Mouse (Mus musculus): ENCODE data around the gene Lrch1. TPM values are rescaled to one million over a fixed set of nuclear protein-coding genes. Genes with fewer than 3 reads are reported as not detected.

The Lrch1 gene
- polyA plus RNA-seq, 1 experiment from 2014 or later: 12.4 TPM

DNA sequence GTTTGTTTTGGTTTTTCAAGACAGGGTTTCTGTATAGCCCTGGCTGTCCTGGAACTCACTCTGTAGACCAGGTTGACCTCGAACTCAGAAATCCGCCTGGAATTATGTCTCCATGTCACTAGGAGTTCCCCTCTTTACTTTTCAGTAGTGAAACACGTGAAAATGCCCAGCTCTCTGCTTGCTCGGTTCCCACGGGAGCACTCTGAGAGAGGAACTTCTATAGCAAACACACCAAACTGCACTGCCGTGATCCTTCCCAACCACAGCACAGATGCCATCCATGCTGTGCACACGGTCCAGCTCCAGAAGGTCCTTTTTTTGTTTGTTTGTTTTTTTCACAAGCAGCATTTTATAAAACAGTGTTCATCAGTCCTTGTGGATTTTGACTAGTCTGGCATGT lies 28.5 kb downstream of the Lrch1 start:
- no peak overlapping the region for H3K4me3 ChIP-seq (replicated peaks; ENCODE audit: low read length)
- no peak for ATAC-seq (ENCODE audit: insufficient read depth, low FRiP score)
- H3K4me2 ChIP-seq (ENCODE audit: low read depth, low read length): no peak overlapping the region
- H3K27me3 ChIP-seq (ENCODE audit: control insufficient read depth, insufficient read depth, low read length): no peaks in the 10 kb centered on the region
- WGBS: 71% methylated on average over 7 of the region's 7 CpGs
- H3K9me3 ChIP-seq (replicated peaks; ENCODE audit: control insufficient read depth, low read length): no peaks in the 10 kb centered on the region
- no peaks in the 10 kb centered on the region for H3K36me3 ChIP-seq (ENCODE audit: control insufficient read depth, insufficient read depth, low read length)
- no peak overlapping the region for H3K27ac ChIP-seq (ENCODE audit: low read length)
- H3K9ac ChIP-seq (ENCODE audit: low read length): no peak overlapping the region
- H3K4me1 ChIP-seq (ENCODE audit: control insufficient read depth, insufficient read depth, low read length): peaks cover 35% of the 10 kb centered on the region

DNA sequence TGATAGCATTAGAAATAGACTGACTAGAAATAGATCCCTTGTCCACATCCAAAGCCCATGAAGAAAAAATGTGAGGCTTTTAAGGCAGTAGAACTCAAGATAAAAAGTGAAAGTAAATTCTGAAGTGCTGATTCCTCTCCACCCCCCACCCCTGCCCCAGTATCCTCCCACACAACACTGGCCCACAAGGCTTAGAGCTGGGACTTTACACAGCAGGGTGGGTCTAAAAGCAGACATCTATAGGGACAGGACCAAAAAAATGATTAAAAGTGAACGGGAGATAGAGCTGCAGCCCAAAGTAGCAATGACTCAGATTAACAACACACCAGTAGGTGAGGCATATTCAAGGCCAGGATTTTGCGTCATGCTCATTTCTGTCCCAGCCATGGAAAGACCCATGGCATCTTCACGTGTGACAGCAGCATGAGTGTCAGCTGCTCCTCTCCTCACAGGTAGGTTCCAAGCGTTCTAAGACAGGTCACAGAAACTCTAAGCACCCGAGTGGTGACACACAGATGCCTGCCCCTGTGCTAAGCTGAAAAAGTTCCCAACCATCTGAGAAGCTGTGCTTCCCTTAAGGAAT lies 29.1 kb downstream of the Lrch1 start:
- Histone ChIP-seq H3K36me3 (ENCODE audit: control insufficient read depth, insufficient read depth, low read length) (no peaks in the 10 kb centered on the region), H3K27ac (ENCODE audit: low read length) (no peak overlapping the region), H3K4me2 (ENCODE audit: low read depth, low read length) (no peak overlapping the region), H3K27me3 (ENCODE audit: control insufficient read depth, insufficient read depth, low read length) (no peaks in the 10 kb centered on the region), H3K9me3 (replicated peaks; ENCODE audit: control insufficient read depth, low read length) (no peaks in the 10 kb centered on the region), H3K4me3 (replicated peaks; ENCODE audit: low read length) (no peak overlapping the region), H3K4me1 (ENCODE audit: control insufficient read depth, insufficient read depth, low read length) (peaks cover 36% of the 10 kb centered on the region), H3K9ac (ENCODE audit: low read length) (no peak overlapping the region)
- ATAC-seq (ENCODE audit: insufficient read depth, low FRiP score): no peak
- 79% methylated on average over 5 of the region's 5 CpGs for WGBS

DNA sequence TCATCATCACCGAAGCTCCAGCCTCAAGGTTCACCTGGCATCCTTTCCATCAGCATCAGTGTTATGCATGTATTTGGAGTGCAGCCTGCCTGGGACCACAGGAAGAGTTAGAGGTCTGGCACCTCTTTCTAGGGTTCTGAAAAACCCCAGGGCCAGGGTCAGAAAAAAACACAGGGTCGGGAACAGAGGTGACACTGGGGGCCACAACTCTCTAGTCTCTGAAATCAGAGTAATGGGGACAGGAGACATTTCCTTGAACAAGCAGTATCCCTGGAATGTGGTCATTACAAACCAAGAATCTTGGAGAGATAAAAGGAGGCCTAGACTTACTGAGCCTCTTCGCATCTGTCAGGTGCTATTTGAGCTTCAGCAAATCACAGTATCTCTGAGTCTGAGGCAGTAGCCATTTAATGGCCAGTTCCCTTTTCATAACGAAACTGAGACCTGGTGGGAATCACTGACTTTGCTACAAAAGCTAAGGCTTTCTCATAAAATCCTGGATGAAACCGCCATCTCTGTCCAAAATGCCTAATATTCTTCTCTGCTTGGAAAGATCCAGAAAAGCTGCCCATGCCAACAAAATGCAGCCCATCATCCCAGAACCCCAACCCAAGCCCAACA lies 30.1 kb downstream of the Lrch1 start:
- H3K4me3 ChIP-seq (replicated peaks; ENCODE audit: low read length): no peak overlapping the region
- 79% methylated on average over 5 of the region's 5 CpGs for WGBS
- H3K27ac ChIP-seq (ENCODE audit: low read length): no peak overlapping the region
- H3K36me3 ChIP-seq (ENCODE audit: control insufficient read depth, insufficient read depth, low read length): no peaks in the 10 kb centered on the region
- no peaks in the 10 kb centered on the region for H3K9me3 ChIP-seq (replicated peaks; ENCODE audit: control insufficient read depth, low read length)
- no peak overlapping the region for H3K4me2 ChIP-seq (ENCODE audit: low read depth, low read length)
- H3K4me1 ChIP-seq (ENCODE audit: control insufficient read depth, insufficient read depth, low read length): peaks cover 40% of the 10 kb centered on the region
- no peak for ATAC-seq (ENCODE audit: insufficient read depth, low FRiP score)
- no peak overlapping the region for H3K9ac ChIP-seq (ENCODE audit: low read length)
- H3K27me3 ChIP-seq (ENCODE audit: control insufficient read depth, insufficient read depth, low read length): no peaks in the 10 kb centered on the region

DNA sequence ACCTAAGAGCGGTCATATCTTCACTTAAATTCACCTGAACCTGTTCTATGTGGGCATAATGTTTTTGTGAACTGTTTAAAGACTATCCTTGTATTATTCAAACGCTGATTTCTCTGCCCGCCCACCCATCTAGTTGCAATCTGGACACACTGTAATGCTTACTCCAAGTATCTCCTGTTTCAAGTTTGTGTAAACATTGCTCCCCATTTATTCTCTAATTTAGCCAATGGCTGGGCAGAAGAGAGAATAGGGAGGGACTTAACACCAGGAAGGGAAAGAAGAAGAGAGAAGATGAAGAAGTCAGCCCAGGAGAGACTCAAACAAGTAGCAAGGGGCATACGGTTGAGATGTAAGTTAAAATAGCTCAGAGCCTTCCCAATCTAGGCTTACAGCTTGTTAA lies 31.0 kb downstream of the Lrch1 start:
- Histone ChIP-seq H3K27ac (ENCODE audit: low read length) (peak overlapping the region; percentile 34; the same call in 1 of the 2 replicates), H3K27me3 (ENCODE audit: control insufficient read depth, insufficient read depth, low read length) (no peaks in the 10 kb centered on the region), H3K4me2 (ENCODE audit: low read depth, low read length) (no peak overlapping the region), H3K4me3 (replicated peaks; ENCODE audit: low read length) (no peak overlapping the region), H3K36me3 (ENCODE audit: control insufficient read depth, insufficient read depth, low read length) (no peaks in the 10 kb centered on the region), H3K9ac (ENCODE audit: low read length) (no peak overlapping the region), H3K4me1 (ENCODE audit: control insufficient read depth, insufficient read depth, low read length) (peaks cover 33% of the 10 kb centered on the region), H3K9me3 (replicated peaks; ENCODE audit: control insufficient read depth, low read length) (no peaks in the 10 kb centered on the region)
- 63% methylated on average over 4 of the region's 4 CpGs for WGBS
- no peak for ATAC-seq (ENCODE audit: insufficient read depth, low FRiP score)

DNA sequence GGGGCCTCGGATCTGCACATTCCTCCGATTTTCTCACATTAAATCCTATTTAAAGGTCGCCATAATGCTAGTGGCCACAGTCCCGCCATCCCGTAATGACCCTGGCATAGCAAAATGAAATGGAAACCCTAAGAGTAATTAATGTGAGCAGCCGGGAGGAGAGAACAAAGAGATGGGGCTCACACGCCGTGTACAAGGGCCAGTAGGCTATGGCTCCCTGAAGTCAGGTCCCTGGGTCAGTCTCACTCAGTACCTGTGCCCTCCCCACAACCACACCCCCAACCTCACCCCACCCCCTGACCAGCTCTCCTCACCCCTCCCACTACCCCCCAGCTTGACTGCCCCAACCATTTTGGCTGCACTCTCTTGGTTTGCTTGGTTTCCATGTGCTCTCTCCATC lies 31.6 kb downstream of the Lrch1 start:
- Histone ChIP-seq H3K27me3 (ENCODE audit: control insufficient read depth, insufficient read depth, low read length) (no peaks in the 10 kb centered on the region), H3K36me3 (ENCODE audit: control insufficient read depth, insufficient read depth, low read length) (no peaks in the 10 kb centered on the region), H3K9ac (ENCODE audit: low read length) (no peak overlapping the region), H3K4me3 (replicated peaks; ENCODE audit: low read length) (no peak overlapping the region), H3K9me3 (replicated peaks; ENCODE audit: control insufficient read depth, low read length) (no peaks in the 10 kb centered on the region), H3K4me1 (ENCODE audit: control insufficient read depth, insufficient read depth, low read length) (peaks cover 33% of the 10 kb centered on the region), H3K27ac (ENCODE audit: low read length) (peak overlapping the region; percentile 34; the same call in 1 of the 2 replicates), H3K4me2 (ENCODE audit: low read depth, low read length) (peak overlapping the region; percentile 26; the same call in 1 of the 2 replicates)
- WGBS: 61% methylated on average over 8 of the region's 8 CpGs
- ATAC-seq (ENCODE audit: insufficient read depth, low FRiP score): peak; percentile 59

DNA sequence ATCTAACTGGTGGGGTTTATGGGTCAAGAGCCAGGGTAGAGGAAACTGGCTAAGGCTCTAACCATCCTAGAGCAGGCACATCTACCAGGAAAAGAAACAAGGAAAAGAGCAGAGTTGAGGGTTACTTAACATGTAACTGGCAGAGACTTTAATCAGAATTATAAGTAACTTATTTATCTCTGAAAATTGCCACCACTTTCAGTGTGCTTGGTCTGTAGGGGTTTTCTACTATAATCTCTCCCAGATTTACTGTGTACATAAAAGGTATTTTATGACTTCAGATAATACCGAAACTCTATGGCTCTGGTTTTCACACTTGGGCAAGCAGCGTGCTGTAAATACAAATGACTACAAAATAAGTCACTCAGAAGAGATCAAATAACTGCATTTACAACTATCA lies 32.0 kb downstream of the Lrch1 start:
- WGBS: 52% methylated on average over 2 of the region's 2 CpGs
- peak; percentile 34; the same call in 1 of the 2 replicates for ATAC-seq (ENCODE audit: insufficient read depth, low FRiP score)

DNA sequence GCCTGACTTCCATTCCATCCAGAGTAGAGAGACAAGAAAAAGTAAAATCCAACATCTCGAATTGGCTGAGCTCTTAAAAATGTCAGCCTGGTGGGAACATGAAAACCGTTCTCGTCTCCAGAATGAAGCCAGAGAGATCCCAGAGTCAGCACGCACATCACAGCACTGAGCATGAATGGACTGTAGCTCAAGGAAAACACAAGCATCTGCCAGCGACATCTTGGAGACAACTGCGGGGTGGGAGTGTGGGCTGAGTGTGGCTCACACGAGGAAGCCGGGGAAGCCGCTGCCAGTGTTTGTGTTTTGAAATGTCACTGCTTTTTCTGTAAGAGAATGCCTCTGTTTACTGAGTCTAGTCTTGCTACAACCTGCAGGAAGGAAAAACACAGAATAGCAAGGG lies 32.7 kb downstream of the Lrch1 start:
- Histone ChIP-seq H3K4me3 (replicated peaks; ENCODE audit: low read length) (no peak overlapping the region), H3K36me3 (ENCODE audit: control insufficient read depth, insufficient read depth, low read length) (no peaks in the 10 kb centered on the region), H3K9ac (ENCODE audit: low read length) (no peak overlapping the region; the same call in 1 of the 2 replicates), H3K4me2 (ENCODE audit: low read depth, low read length) (no peak overlapping the region), H3K27ac (ENCODE audit: low read length) (peak overlapping the region; percentile 88), H3K9me3 (replicated peaks; ENCODE audit: control insufficient read depth, low read length) (no peaks in the 10 kb centered on the region), H3K4me1 (ENCODE audit: control insufficient read depth, insufficient read depth, low read length) (peaks cover 42% of the 10 kb centered on the region), H3K27me3 (ENCODE audit: control insufficient read depth, insufficient read depth, low read length) (no peaks in the 10 kb centered on the region)
- ATAC-seq (ENCODE audit: insufficient read depth, low FRiP score): no peak
- 44% methylated on average over 9 of the region's 9 CpGs for WGBS

More for the DNA sequence above, 32.0 kb downstream of the Lrch1 start:
- no peak overlapping the region for H3K9ac ChIP-seq (ENCODE audit: low read length)
- no peaks in the 10 kb centered on the region for H3K36me3 ChIP-seq (ENCODE audit: control insufficient read depth, insufficient read depth, low read length)
- H3K4me3 ChIP-seq (replicated peaks; ENCODE audit: low read length): no peak overlapping the region
- H3K27me3 ChIP-seq (ENCODE audit: control insufficient read depth, insufficient read depth, low read length): no peaks in the 10 kb centered on the region
- peaks cover 36% of the 10 kb centered on the region for H3K4me1 ChIP-seq (ENCODE audit: control insufficient read depth, insufficient read depth, low read length)
- peak overlapping the region; percentile 88; the same call in 1 of the 2 replicates for H3K27ac ChIP-seq (ENCODE audit: low read length)
- no peaks in the 10 kb centered on the region for H3K9me3 ChIP-seq (replicated peaks; ENCODE audit: control insufficient read depth, low read length)
- peak overlapping the region; percentile 26; the same call in 1 of the 2 replicates for H3K4me2 ChIP-seq (ENCODE audit: low read depth, low read length)

DNA sequence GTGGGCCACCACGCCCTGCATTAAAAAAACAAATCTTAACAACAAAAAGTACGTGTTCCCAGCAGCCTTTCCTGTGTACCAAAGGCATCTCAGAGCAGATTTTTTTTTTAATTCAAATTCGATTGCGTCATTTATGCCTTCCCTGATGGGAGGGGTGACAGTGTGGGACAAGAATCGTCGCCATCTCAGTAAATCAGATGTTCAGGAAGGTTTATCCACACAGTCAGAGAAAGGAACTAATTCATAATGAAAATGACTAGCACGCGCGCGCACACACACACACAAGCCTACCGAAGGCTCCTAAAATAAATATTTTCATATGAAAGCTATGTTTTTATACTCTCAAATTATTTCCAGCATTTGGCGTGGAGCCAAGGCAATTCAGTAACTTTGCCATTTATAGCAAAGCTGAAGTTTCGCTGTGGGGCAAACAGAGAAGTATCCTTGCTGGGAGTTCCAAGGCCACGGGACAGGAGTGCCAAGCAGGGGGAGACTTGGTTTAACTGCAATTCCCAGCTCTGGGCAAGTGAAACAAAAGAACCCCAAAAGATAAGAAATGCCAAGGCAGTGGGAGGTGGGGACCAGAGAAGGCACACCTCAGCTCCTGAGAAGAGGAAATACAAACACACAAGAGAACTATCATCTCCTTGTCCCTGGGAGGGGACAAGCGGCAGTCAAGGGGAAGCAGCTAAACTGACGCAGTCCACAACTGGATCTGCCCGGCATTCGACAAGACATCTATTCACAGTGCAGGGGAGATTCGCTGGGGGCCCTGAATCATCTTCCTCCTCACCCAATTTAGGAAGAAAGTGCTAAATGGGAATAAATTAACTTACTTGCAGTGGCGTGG lies 34.1 kb downstream of the Lrch1 start:
- no peak; the same call in 1 of the 2 replicates for ATAC-seq (ENCODE audit: insufficient read depth, low FRiP score)
- Histone ChIP-seq H3K27ac (ENCODE audit: low read length) (peak overlapping the region; percentile 88), H3K9ac (ENCODE audit: low read length) (peak overlapping the region; percentile 44; the same call in 1 of the 2 replicates), H3K4me1 (ENCODE audit: control insufficient read depth, insufficient read depth, low read length) (peaks cover 39% of the 10 kb centered on the region), H3K9me3 (replicated peaks; ENCODE audit: control insufficient read depth, low read length) (no peaks in the 10 kb centered on the region), H3K27me3 (ENCODE audit: control insufficient read depth, insufficient read depth, low read length) (no peaks in the 10 kb centered on the region), H3K4me3 (replicated peaks; ENCODE audit: low read length) (no peak overlapping the region), H3K36me3 (ENCODE audit: control insufficient read depth, insufficient read depth, low read length) (no peaks in the 10 kb centered on the region), H3K4me2 (ENCODE audit: low read depth, low read length) (peak overlapping the region; percentile 29)
- WGBS: 37% methylated on average over 20 of the region's 20 CpGs

DNA sequence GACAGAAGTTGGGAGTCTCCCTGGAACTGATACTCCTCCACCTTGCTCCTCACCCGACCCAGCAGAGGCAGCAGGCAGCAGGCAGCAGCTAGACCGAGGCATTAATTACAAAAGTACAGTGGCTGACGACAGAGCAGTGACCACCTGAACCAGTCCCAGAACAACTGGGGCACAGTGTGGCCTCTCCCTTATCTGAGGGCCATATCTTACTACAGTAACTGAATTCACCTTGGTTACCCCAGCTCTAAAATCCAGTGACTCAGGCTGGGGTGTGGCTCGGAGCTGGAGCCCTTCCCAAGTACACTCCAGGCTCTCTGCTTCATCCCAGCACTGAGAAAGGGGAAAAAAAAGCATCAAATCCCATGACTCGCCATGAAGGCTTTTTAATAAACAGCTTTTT lies 37.3 kb downstream of the Lrch1 start:
- Histone ChIP-seq H3K4me2 (ENCODE audit: low read depth, low read length) (no peak overlapping the region), H3K27me3 (ENCODE audit: control insufficient read depth, insufficient read depth, low read length) (no peaks in the 10 kb centered on the region), H3K4me1 (ENCODE audit: control insufficient read depth, insufficient read depth, low read length) (peaks cover 39% of the 10 kb centered on the region), H3K9me3 (replicated peaks; ENCODE audit: control insufficient read depth, low read length) (no peaks in the 10 kb centered on the region), H3K4me3 (replicated peaks; ENCODE audit: low read length) (no peak overlapping the region), H3K27ac (ENCODE audit: low read length) (peak overlapping the region; percentile 58), H3K36me3 (ENCODE audit: control insufficient read depth, insufficient read depth, low read length) (no peaks in the 10 kb centered on the region), H3K9ac (ENCODE audit: low read length) (no peak overlapping the region)
- peak; percentile 85 for ATAC-seq (ENCODE audit: insufficient read depth, low FRiP score)
- WGBS: 25% methylated on average over 5 of the region's 5 CpGs
